Mouse (Mus musculus) ES-Bruce4 (cell line): Measurements from ENCODE around the gene Ric8b.

Experiments used
- CTCF ChIP-seq: IDR thresholded peaks from one replicate; pipeline ENCODE4 v1.8.1; 2011; ENCODE audit warnings: low read depth, low read length
- EP300 ChIP-seq: IDR thresholded peaks from 2 replicates; pipeline ENCODE4 v1.6.1; 2011; ENCODE audit warnings: low read depth, low read length; ENCODE audit not compliant: insufficient read depth
- POLR2A ChIP-seq: IDR thresholded peaks from one replicate; pipeline ENCODE4 v1.8.1; 2011; ENCODE audit warnings: low read length; ENCODE audit not compliant: insufficient read depth

DNA sequence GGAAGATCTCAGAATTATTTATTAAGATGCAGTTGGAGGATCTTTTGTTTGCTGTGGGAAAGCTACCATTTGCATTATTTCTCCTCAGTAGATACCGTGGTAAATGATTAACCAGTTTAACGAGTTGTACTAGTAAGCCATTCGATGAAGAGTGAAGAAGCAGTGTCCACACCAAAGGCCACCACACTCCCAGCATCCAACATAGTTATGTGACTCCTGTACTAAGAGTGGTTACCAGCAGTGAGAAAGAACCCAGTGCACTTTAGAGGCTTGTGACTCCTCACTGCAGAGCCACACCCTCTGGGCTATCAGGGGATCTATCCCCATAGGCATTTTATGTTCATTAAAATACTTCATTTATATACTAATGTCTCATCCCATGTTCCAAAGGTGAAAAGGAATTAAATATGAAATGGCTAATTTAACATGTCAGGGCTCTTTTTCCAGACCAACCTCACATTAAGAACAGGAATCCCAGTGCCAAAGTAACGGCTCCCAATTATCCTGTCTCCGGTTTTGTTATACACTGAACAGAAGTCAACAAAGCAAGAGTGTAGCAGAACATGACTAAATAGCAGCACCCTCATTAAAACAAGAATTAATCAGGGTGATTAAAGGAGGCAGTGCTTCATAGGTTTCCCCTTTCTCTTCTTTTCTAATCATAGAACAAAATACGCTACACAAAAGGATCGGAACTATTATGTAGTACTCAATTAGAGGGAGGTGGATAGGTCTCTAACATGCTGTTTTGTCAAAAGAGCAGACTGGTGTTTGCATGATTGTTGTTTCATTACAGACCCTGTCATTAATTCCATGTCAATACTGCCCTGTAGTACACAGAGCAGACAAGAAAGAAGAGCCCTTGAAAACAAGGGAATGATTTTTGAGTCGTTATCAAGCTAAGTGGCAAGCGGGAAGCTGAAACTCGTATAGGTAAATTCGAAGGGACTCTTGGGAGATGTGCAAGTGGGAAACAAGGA, 90.7 kb downstream of the Ric8b start:
- no peak for TF ChIP-seq CTCF
- no peak for TF ChIP-seq EP300
- no peak for TF ChIP-seq POLR2A
